Mouse (Mus musculus) myocyte (in vitro differentiated cells): Measurements from ENCODE around the gene Rap1gap2.

Experiments used
- CEBPB ChIP-seq: IDR thresholded peaks from 2 replicates; pipeline ENCODE4 v1.6.1; 2011; ENCODE audit warnings: mild to moderate bottlenecking, moderate library complexity; ENCODE audit not compliant: poor library complexity, insufficient read depth, severe bottlenecking
- E2F4 ChIP-seq: IDR thresholded peaks from one replicate; pipeline ENCODE4 v1.6.1; 2011; ENCODE audit warnings: mild to moderate bottlenecking, control low read depth, moderate library complexity; ENCODE audit not compliant: insufficient read depth
- MAX ChIP-seq: IDR thresholded peaks from one replicate; pipeline ENCODE4 v1.6.1; 2011; ENCODE audit warnings: low read depth, mild to moderate bottlenecking, control low read depth
- POLR2A ChIP-seq: IDR thresholded peaks from one replicate; pipeline ENCODE4 v1.6.1; 2011; ENCODE audit warnings: low read depth, mild to moderate bottlenecking, control low read depth, moderate library complexity; ENCODE audit not compliant: insufficient read length
- POLR2AphosphoS2 ChIP-seq: IDR thresholded peaks from one replicate; pipeline ENCODE4 v1.6.1; 2011; ENCODE audit warnings: low read depth, control low read depth; ENCODE audit not compliant: insufficient read length
- SRF ChIP-seq: IDR thresholded peaks from one replicate; pipeline ENCODE4 v1.6.1; 2011; ENCODE audit warnings: low read depth; ENCODE audit not compliant: control insufficient read depth, insufficient read length
- TCF12 ChIP-seq: IDR thresholded peaks from one replicate; pipeline ENCODE4 v1.6.1; 2011; ENCODE audit warnings: mild to moderate bottlenecking, control low read depth; ENCODE audit not compliant: poor library complexity, insufficient read depth, severe bottlenecking
- TCF3 ChIP-seq: IDR thresholded peaks from one replicate; pipeline ENCODE4 v1.6.1; 2011; ENCODE audit warnings: low read depth, control low read depth; ENCODE audit not compliant: insufficient read length
- USF1 ChIP-seq: IDR thresholded peaks from one replicate; pipeline ENCODE4 v1.6.1; 2011; ENCODE audit warnings: low read depth, mild to moderate bottlenecking, control low read depth, moderate library complexity

- TF ChIP-seq POLR2A (no peak), TCF3 (no peak), E2F4 (no peak), CEBPB (no peak), USF1 (no peak), POLR2AphosphoS2 (no peak), MAX (no peak), SRF (no peak), TCF12 (no peak)
These were observed 28.9 kb upstream of the Rap1gap2 start for GRCm38 (mm10) chr11:74639628-74640027.
